Mouse (Mus musculus) lung, postnatal 0 days (tissue): ENCODE measurements around the gene Gbp2.
A peak's percentile ranks its signal among the peaks of the same experiment; 100 is the strongest.

ENCODE experiments used
- CTCF ChIP-seq: IDR thresholded peaks from 2 replicates; pipeline ENCODE4 v1.5.1; 2016; ENCODE audit warnings: antibody characterized with exemption, mild to moderate bottlenecking
- EP300 ChIP-seq: IDR thresholded peaks from 2 replicates; pipeline ENCODE4 v1.6.1; 2016; ENCODE audit warnings: antibody characterized with exemption, mild to moderate bottlenecking, control low read depth

- no peak for TF ChIP-seq CTCF
- TF ChIP-seq EP300, result peak; percentile 21; the same call in 1 of the 2 replicates
These were observed 33.0 kb upstream of the Gbp2 start for GRCm38 (mm10) chr3:142587386-142587785.
